Mouse (Mus musculus) E14TG2a.4 (cell line): ENCODE measurements around the gene Rab40b.
"Not testable (repeated sequence)": the region's sequence is repeated elsewhere in the genome, so short reads cannot be mapped to it uniquely, and the experiment has no call there.

ENCODE experiments used
- H3K27me3 ChIP-seq: 2 replicates; pipeline ENCODE4 v1.6.1; 2014; ENCODE audit warnings: low read length, control low read depth; ENCODE audit not compliant: insufficient read depth
- H3K36me3 ChIP-seq: 2 replicates; pipeline ENCODE4 v1.6.1; 2014; ENCODE audit warnings: low read length, control low read depth; ENCODE audit not compliant: insufficient read depth
- H3K4me1 ChIP-seq: replicated peaks from 2 replicates; pipeline ENCODE4 v1.6.1; 2014; ENCODE audit warnings: low read depth, low read length, control low read depth
- H3K4me3 ChIP-seq: replicated peaks from 2 replicates; pipeline ENCODE4 v1.5.1; 2014; ENCODE audit warnings: mild to moderate bottlenecking, low read length
- H3K9me3 ChIP-seq: 2 replicates; pipeline ENCODE4 v1.6.1; 2014; ENCODE audit warnings: low read length, control low read depth
- CTCF ChIP-seq: conservative IDR thresholded peaks from 2 replicates; pipeline ENCODE4 v1.5.1; 2014; ENCODE audit warnings: low read length
- NANOG ChIP-seq: IDR thresholded peaks from 2 replicates; pipeline ENCODE4 v1.6.1; 2014; ENCODE audit warnings: borderline replicate concordance, low read length, mixed read lengths
- POU5F1 ChIP-seq: IDR thresholded peaks from 2 replicates; pipeline ENCODE4 v1.6.1; 2014; ENCODE audit warnings: low read length, borderline replicate concordance

The Rab40b gene

DNA sequence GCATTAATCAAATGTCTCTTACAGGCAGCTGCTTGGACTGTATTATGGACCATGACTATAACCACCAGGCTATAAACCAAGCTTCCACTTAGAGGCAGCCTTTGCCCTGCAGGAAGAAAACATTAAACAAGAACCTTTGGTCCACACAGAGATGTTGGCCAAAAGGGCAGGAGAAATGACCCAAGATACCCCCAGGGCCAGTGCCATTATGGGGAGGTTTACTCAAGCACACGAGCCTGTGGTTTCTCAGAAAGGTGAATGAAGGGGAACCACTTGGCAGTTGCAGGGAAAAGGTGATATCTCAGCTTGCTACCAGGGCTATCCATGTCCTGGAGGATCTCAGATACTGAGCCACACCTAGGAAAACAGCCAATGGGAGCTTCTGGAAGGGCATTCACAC lies 62.0 kb downstream of the Rab40b start:
- TF ChIP-seq CTCF = no peak
- no peak for TF ChIP-seq POU5F1
- TF ChIP-seq NANOG = no peak
- no peaks in the 10 kb centered on the region for H3K27me3 ChIP-seq
- no peaks in the 10 kb centered on the region for H3K4me1 ChIP-seq
- H3K4me3 ChIP-seq = no peak overlapping the region
- H3K9me3 ChIP-seq = peaks cover 32% of the 10 kb centered on the region
- H3K36me3 ChIP-seq = peaks cover 57% of the 10 kb centered on the region

DNA sequence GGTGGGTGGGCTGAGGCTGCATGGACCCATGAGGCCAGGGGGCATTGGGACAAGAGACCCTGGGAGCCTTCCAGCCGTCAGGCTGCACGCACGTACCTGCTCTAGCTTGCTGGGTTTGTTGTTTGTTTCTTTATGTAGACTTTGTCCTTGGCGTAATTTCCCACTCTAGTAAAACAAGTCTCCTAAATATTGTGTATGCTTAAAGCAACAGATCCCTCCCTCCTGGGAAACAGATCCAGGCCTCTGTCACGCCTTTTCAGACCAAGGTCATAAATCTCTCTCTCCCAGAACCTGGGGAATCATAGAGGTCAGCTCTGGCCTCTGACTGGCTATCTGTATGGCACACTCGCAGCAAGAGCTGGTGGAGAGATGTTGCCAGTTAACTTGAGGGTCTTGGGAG lies 80.3 kb downstream of the Rab40b start:
- Histone ChIP-seq H3K36me3 (peaks cover 74% of the 10 kb centered on the region), H3K9me3 (peaks cover 72% of the 10 kb centered on the region)
- H3K27me3 ChIP-seq, H3K4me3 ChIP-seq, H3K4me1 ChIP-seq: not testable (repeated sequence)

DNA sequence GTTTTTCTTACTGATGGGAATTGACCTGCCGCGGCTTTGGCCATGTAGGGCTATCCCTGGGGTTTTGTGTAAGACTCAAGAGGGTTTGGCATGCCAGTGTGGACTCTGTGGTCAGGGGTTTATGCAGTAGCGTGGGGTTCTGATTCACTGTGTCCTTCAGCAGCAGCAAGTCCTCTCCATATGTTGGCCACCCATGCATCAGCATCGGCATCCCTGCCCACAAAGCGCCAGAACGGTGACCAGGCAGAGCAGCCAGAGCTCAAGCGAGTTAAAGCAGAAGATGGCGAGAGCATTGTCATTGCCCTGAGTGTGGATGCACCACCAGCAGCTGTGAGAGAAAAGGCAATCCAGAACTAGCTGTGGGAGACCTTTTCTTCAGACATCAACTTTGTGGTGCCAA lies 81.4 kb downstream of the Rab40b start:
- peaks cover 70% of the 10 kb centered on the region for H3K9me3 ChIP-seq
- H3K4me1 ChIP-seq = no peaks in the 10 kb centered on the region
- H3K36me3 ChIP-seq = peaks cover 86% of the 10 kb centered on the region
- no peak for TF ChIP-seq CTCF
- TF ChIP-seq POU5F1 = no peak
- no peak for TF ChIP-seq NANOG
- H3K27me3 ChIP-seq = no peaks in the 10 kb centered on the region
- no peak overlapping the region for H3K4me3 ChIP-seq
